In the genomic region with DNA sequence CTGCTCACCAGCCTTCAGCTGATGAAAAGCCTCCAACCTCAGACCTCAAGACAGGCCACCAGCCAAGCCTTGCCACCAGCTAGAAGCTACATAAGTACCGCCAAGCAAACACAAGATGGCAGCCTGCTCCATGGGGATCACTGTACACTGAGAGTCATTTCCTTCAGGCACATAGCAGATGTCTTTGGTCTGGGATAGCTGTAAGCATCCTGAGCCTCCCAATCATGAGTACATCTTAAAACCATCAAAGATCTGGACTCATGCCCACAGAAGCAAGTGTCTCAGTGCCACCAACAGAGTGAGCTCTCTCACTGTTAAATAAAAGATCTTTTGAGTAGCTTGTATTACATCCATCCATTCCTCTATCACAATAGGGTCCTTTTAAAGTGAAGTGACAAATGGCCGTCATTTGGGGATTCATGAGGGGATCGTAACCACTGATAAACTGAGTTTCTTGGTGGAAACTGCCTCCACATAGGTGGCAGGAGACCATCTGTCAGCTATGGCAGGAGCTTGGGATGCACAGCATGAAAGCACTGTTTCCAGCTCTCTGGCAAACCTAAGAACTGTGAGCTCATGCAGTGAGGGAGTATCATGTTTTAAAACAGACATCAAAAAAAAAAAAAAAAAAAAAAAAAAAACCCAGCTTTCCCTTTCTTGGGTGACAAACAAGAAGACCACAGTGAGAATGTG, we compare ENCODE assay signal across 8 mouse cellular contexts.
DNase-seq lines count a peak whose midpoint lies in the region.
"Had no signal": no experiment of that assay in that cellular context is flagged by ENCODE, and none has a peak within 500 bp of the region (broad histone marks: within the 10 kb centered on the region; RNA-seq: fewer than 3 reads in every experiment).

No protein-coding gene starts in this region.

- peak; percentile 52 for DNase-seq in right cerebral cortex, adult 18-20 months
- no peak for DNase-seq in right cerebral cortex, postnatal 4 days
- DNase-seq in cerebellum, postnatal 36 days: peak; percentile 68 to 77
- peak; percentile 59 for DNase-seq in layer of hippocampus, adult 9-11 months
- no peak for DNase-seq in retina, embryonic 14.5 days (ENCODE audit: low spot score)
- DNase-seq in lung, postnatal 25 days (ENCODE audit: low spot score): no peak
- no peak for DNase-seq in kidney, postnatal 10 days
- DNase-seq: kidney, adult 8-10 months had no signal

Comparison
In these comparisons a context has a peak if more than half of its experiments do, and no peak if none do; other contexts are left out.
1. DNase-seq: peak in right cerebral cortex, adult 18-20 months (single experiment), cerebellum, postnatal 36 days (2 of 2) and layer of hippocampus, adult 9-11 months (single experiment); none in right cerebral cortex, postnatal 4 days (single experiment), retina, embryonic 14.5 days (single experiment), lung, postnatal 25 days (single experiment) and kidney, postnatal 10 days (single experiment).